Mouse (Mus musculus) left cerebral cortex, adult 6 months (tissue): Measurements from ENCODE around the gene Kremen2. TPM values are rescaled to one million over a fixed set of nuclear protein-coding genes. Genes with fewer than 3 reads are reported as not detected.

ENCODE experiments used
- long read RNA-seq, 2 experiments: library from polyadenylated mRNA; unstranded; transcript quantifications; one replicate each; pipeline ENCODE4 v2.0.0; 2019 to 2020
- polyA plus RNA-seq: library from polyadenylated mRNA; unstranded; fragments of <200 nt; fragmentation: Nextera tagmentation; gene quantifications from 2 replicates; pipeline ENCODE4 v1.2.3, GENCODE M21; 2021

Gene Kremen2
- 1.5 and 2.2 TPM in 2 replicates for polyA plus RNA-seq
- long read RNA-seq, experiment 1, partial matches to known transcripts = 3 of 5 reads
- long read RNA-seq, experiment 1, other reads (novel, unspliced or antisense) = 2 of 5 reads
- long read RNA-seq, experiment 2, partial matches to known transcripts = 5 of 6 reads
- long read RNA-seq, experiment 2, other reads (novel, unspliced or antisense) = 1 of 6 reads

GRCm38 (mm10) chr17:23745301-23746251, at the start of gene Kremen2:
TSS of gene Kremen2 (minus strand) at chr17:23745833.

GRCm38 (mm10) chr17:23790269-23791078, 44.8 kb upstream of the Kremen2 start, which contains the start of gene Srrm2:
TSS of gene Srrm2 (plus strand) at chr17:23790532.

GRCm38 (mm10) chr17:23785561-23786471, 40.2 kb upstream of the Kremen2 start, which contains the start of gene Flywch2:
TSS of gene Flywch2 (minus strand) at chr17:23786081.

GRCm38 (mm10) chr17:23771284-23772218, 25.9 kb upstream of the Kremen2 start, which contains the start of gene Flywch1:
TSS of gene Flywch1 (minus strand) at chr17:23771602.

GRCm38 (mm10) chr17:23740598-23741021, 5.0 kb downstream of the Kremen2 start, which contains the start of gene Paqr4:
TSS of gene Paqr4 (minus strand) at chr17:23740867.

GRCm38 (mm10) chr17:23725999-23726757, 19.5 kb downstream of the Kremen2 start, which contains the start of gene Pkmyt1:
TSS of gene Pkmyt1 (plus strand) at chr17:23726336.

GRCm38 (mm10) chr17:23722376-23723125, 23.1 kb downstream of the Kremen2 start, which contains the start of gene 1520401A03Rik:
TSS of gene 1520401A03Rik (minus strand) at chr17:23722783.

Other genes starting within 250 kb of the Kremen2 start
- gene Zfp213, start 181.6 kb downstream of the Kremen2 start, polyA plus RNA-seq = 7.5 and 9.3 TPM in 2 replicates
- gene Zfp13, start 146.3 kb downstream of the Kremen2 start, polyA plus RNA-seq = 14.4 TPM in 2 replicates
- 0.06 TPM in 1 of 2 replicates, not detected in the other for gene Zscan10, start 145.0 kb downstream of the Kremen2 start, polyA plus RNA-seq
- gene Mmp25, start 100.6 kb downstream of the Kremen2 start, polyA plus RNA-seq = 0.03 and 0.06 TPM in 2 replicates
- not detected in 2 replicates for gene Bicdl2, start 85.3 kb downstream of the Kremen2 start, polyA plus RNA-seq
- 212 and 288 TPM in 2 replicates for gene Hcfc1r1, start 72.2 kb downstream of the Kremen2 start, polyA plus RNA-seq
- 6.0 and 8.1 TPM in 2 replicates for gene Thoc6, start 72.0 kb downstream of the Kremen2 start, polyA plus RNA-seq
- 8.0 and 11.9 TPM in 2 replicates for gene Tnfrsf12a, start 68.4 kb downstream of the Kremen2 start, polyA plus RNA-seq
- gene Cldn6, start 66.6 kb downstream of the Kremen2 start, polyA plus RNA-seq = not detected in 2 replicates
- gene Cldn9, start 61.8 kb downstream of the Kremen2 start, polyA plus RNA-seq = not detected in 2 replicates
- gene 1520401A03Rik, start 23.1 kb downstream of the Kremen2 start, polyA plus RNA-seq = not detected in 2 replicates
- gene Pkmyt1, start 19.5 kb downstream of the Kremen2 start, polyA plus RNA-seq = 1.8 and 4.4 TPM in 2 replicates
- 121 and 122 TPM in 2 replicates for gene Paqr4, start 5.0 kb downstream of the Kremen2 start, polyA plus RNA-seq
- 294 and 331 TPM in 2 replicates for gene Flywch1, start 25.8 kb upstream of the Kremen2 start, polyA plus RNA-seq
- gene Flywch2, start 40.2 kb upstream of the Kremen2 start, polyA plus RNA-seq = 28.8 and 29.4 TPM in 2 replicates
- gene Srrm2, start 44.7 kb upstream of the Kremen2 start, polyA plus RNA-seq = 120 and 290 TPM in 2 replicates
- gene Elob, start 83.3 kb upstream of the Kremen2 start, polyA plus RNA-seq = 1,419 and 1,447 TPM in 2 replicates
- not detected in 2 replicates for gene Prss33, start 90.2 kb upstream of the Kremen2 start, polyA plus RNA-seq
- gene Prss32, start 98.0 kb upstream of the Kremen2 start, polyA plus RNA-seq = not detected in 2 replicates
- 0.11 and 0.18 TPM in 2 replicates for gene Prss41, start 98.3 kb upstream of the Kremen2 start, polyA plus RNA-seq
- not detected in 2 replicates for gene Prss21, start 122.2 kb upstream of the Kremen2 start, polyA plus RNA-seq
- gene Dcpp1, start 135.0 kb upstream of the Kremen2 start, polyA plus RNA-seq = not detected in 2 replicates
- gene Dcpp2, start 135.0 kb upstream of the Kremen2 start, polyA plus RNA-seq = not detected in 2 replicates
- gene Dcpp3, start 171.6 kb upstream of the Kremen2 start, polyA plus RNA-seq = not detected in 2 replicates
- not detected in 2 replicates for gene Sbp, start 195.8 kb upstream of the Kremen2 start, polyA plus RNA-seq
- gene Sbpl, start 209.4 kb upstream of the Kremen2 start, polyA plus RNA-seq = not detected in 2 replicates
- gene Prss30, start 234.7 kb upstream of the Kremen2 start, polyA plus RNA-seq = 0.21 and 0.48 TPM in 2 replicates